Comparison of ENCODE assay signal across 9 mouse cellular contexts in genomic region chr15:10901075-10901474, GRCm38 (mm10). TPM values are rescaled to one million over a fixed set of nuclear protein-coding genes. Genes with fewer than 3 reads are reported as not detected.
A peak's percentile ranks its signal among the peaks of the same experiment; 100 is the strongest.
DNase-seq lines count a peak whose midpoint lies in the region; TF ChIP-seq lines count a peak whose summit lies in the region.
"Had no signal": no experiment of that assay in that cellular context is flagged by ENCODE, and none has a peak within 500 bp of the region (broad histone marks: within the 10 kb centered on the region; RNA-seq: fewer than 3 reads in every experiment).

No protein-coding gene starts in this region.

- peak; percentile 13 to 53 for DNase-seq in layer of hippocampus, adult 18-20 months (ENCODE audit: low spot score in 2 of 2)
- no peak for DNase-seq in layer of hippocampus, postnatal 36 days
- peak; percentile 66 for DNase-seq in adrenal gland, postnatal 10 days
- peak; percentile 77 for DNase-seq in kidney, adult 9 months
- DNase-seq in mesoderm, embryonic 11.5 days (ENCODE audit: low read depth, low spot score), result peak; percentile 54
- DNase-seq in T-cell, adult 2 months (ENCODE audit: low spot score), result no peak

- peak; percentile 38 for TF ChIP-seq CTCF in E14TG2a.4 (conservative IDR thresholded peaks at IDR 0.05; ENCODE audit: low read length)

- no peak overlapping the region for H3K4me3 ChIP-seq in E14TG2a.4 (replicated peaks; ENCODE audit: low read length)
- H3K4me3 ChIP-seq: limb, embryonic 13.5 days had no signal

- H3K36me3 ChIP-seq in E14TG2a.4 (ENCODE audit: insufficient read depth, low read length), result no peaks in the 10 kb centered on the region
- H3K36me3 ChIP-seq: limb, embryonic 13.5 days had no signal

- no peaks in the 10 kb centered on the region for H3K27me3 ChIP-seq in E14TG2a.4 (ENCODE audit: insufficient read depth, low read length)
- H3K27me3 ChIP-seq: limb, embryonic 13.5 days had no signal

- no peaks in the 10 kb centered on the region for H3K9me3 ChIP-seq in E14TG2a.4 (ENCODE audit: low read length)
- H3K9me3 ChIP-seq: limb, embryonic 13.5 days had no signal

- H3K4me1 ChIP-seq in E14TG2a.4 (replicated peaks; ENCODE audit: low read depth, low read length), result peaks cover 7% of the 10 kb centered on the region

RNA-seq across cellular contexts. Expression of gene C1qtnf3, which starts 51.1 kb away (rescaled TPM):
- not detected for total RNA-seq in layer of hippocampus, adult 18-20 months (2021)
- total RNA-seq in layer of hippocampus, postnatal 36 days (2021), result not detected
- total RNA-seq in adrenal gland, postnatal 10 days (2021), result 1 to 10 TPM; 6.1 to 6.7 TPM
- total RNA-seq: common myeloid progenitor, adult 5-6 weeks had no signal

Comparison
In these comparisons a context has a peak if more than half of its experiments do, and no peak if none do; other contexts are left out.
1. DNase-seq: peak in layer of hippocampus, adult 18-20 months (2 of 2), adrenal gland, postnatal 10 days (single experiment), kidney, adult 9 months (single experiment) and mesoderm, embryonic 11.5 days (single experiment); none in layer of hippocampus, postnatal 36 days (0 of 2) and T-cell, adult 2 months (single experiment).
2. RNA of gene C1qtnf3, which starts 51.1 kb away (total RNA-seq): 6.1 to 6.7 TPM in adrenal gland, postnatal 10 days; not detected in layer of hippocampus, postnatal 36 days and not detected in layer of hippocampus, adult 18-20 months; every median in the first group is over 4 times any median in the second.